In the genomic region with DNA sequence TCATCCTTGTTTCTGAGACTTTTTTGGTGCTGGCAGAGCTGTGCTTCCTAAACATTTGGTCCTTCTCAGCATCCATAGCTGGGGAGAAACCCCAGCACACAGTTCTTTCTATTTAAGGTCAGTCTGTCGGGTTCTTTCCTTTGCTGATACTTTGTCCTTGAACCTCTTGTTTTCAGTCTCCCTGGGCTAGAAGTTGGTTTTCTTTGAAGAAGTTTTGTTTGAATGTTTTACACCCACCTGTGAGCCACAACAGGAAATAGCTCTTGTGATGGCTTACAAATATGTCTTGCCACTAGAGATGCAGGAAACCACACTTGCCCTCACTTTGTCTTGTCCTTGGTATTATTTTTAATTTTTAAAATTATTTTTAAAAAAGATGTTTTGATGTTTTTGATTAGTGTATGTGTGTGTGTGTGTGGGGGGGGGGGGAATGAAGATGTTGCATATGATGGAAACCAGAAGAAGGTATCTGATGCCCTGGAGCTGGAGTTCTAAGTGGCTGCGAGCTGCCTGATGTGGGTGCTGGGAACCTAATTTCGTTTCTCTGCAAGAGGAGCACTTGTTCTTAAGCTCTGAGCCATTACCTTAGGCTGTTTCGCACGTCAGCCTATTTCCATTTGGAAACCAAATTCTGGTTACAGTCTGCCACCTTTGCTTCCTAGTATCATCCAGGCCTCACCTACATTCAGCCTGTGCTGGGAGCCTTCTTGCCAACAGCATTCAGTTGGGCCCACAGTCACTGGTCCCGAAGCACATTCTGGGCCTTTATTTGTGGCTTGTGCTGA, we compare ENCODE assay signal across 17 mouse cellular contexts. TPM values are rescaled to one million over a fixed set of nuclear protein-coding genes. Genes with fewer than 3 reads are reported as not detected.
DNase-seq lines count a peak whose midpoint lies in the region; ATAC-seq and TF ChIP-seq lines count a peak whose summit lies in the region.
"Had no signal": no experiment of that assay in that cellular context is flagged by ENCODE, and none has a peak within 500 bp of the region (broad histone marks: within the 10 kb centered on the region; RNA-seq: fewer than 3 reads in every experiment).

No protein-coding gene starts in this region.

- WGBS in heart, embryonic 16.5 days = 87% methylated on average over 6 of the region's 6 CpGs
- WGBS in bone marrow, adult 2 months = 77% methylated on average over 6 of the region's 6 CpGs
- WGBS in thymus, adult 2 months = 26% methylated on average over 6 of the region's 6 CpGs
- WGBS in forebrain, embryonic 10.5 days = 88% methylated on average over 6 of the region's 6 CpGs

- H3K27me3 ChIP-seq in heart, embryonic 16.5 days (ENCODE audit: control insufficient read depth, insufficient read depth, low read length) = no peaks in the 10 kb centered on the region
- H3K27me3 ChIP-seq in thymus, adult 2 months (ENCODE audit: control insufficient read depth, insufficient read depth, low read length) = no peaks in the 10 kb centered on the region
- H3K27me3 ChIP-seq in forebrain, embryonic 10.5 days (ENCODE audit: poor library complexity, severe bottlenecking) = no peaks in the 10 kb centered on the region
- H3K27me3 ChIP-seq: hindbrain, embryonic 13.5 days; limb, embryonic 12.5 days; liver, embryonic 15.5 days had no signal

- H3K4me2 ChIP-seq in heart, embryonic 16.5 days (ENCODE audit: low read depth, low read length) = no peak overlapping the region
- H3K4me2 ChIP-seq: hindbrain, embryonic 13.5 days; limb, embryonic 12.5 days; liver, embryonic 15.5 days had no signal

- TF ChIP-seq CTCF in bone marrow, adult 2 months (IDR thresholded peaks at IDR 0.05; ENCODE audit: control insufficient read depth, insufficient read depth, low read length) = no peak
- TF ChIP-seq CTCF in thymus, adult 2 months (IDR thresholded peaks at IDR 0.05; ENCODE audit: borderline replicate concordance, control insufficient read depth, extremely low read depth, insufficient read depth, low read length, poor library complexity) = no peak

- H3K4me3 ChIP-seq in heart, embryonic 16.5 days (ENCODE audit: low read length) = no peak overlapping the region
- no peak overlapping the region for H3K4me3 ChIP-seq in bone marrow, adult 2 months (replicated peaks; ENCODE audit: control insufficient read depth, low read depth, low read length)
- no peak overlapping the region for H3K4me3 ChIP-seq in thymus, adult 2 months (ENCODE audit: control insufficient read depth, insufficient read depth, low read length)
- H3K4me3 ChIP-seq in forebrain, embryonic 10.5 days = no peak overlapping the region
- H3K4me3 ChIP-seq: hindbrain, embryonic 13.5 days; limb, embryonic 12.5 days; liver, embryonic 15.5 days had no signal

- ATAC-seq in heart, embryonic 16.5 days (replicated peaks; ENCODE audit: extremely low read depth, insufficient read depth, low FRiP score) = no peak

- no peak for TF ChIP-seq POLR2A in bone marrow, adult 2 months (IDR thresholded peaks at IDR 0.05; ENCODE audit: borderline replicate concordance, control insufficient read depth, low read depth, low read length)
- TF ChIP-seq POLR2A in thymus, adult 2 months (IDR thresholded peaks at IDR 0.05; ENCODE audit: control insufficient read depth, extremely low read depth, insufficient read depth, low read length, poor library complexity) = no peak

- peaks cover 28% of the 10 kb centered on the region for H3K4me1 ChIP-seq in heart, embryonic 16.5 days (ENCODE audit: control insufficient read depth, insufficient read depth, low read length)
- peaks cover 5% of the 10 kb centered on the region for H3K4me1 ChIP-seq in bone marrow, adult 2 months (ENCODE audit: control insufficient read depth, insufficient read depth, low read length)
- H3K4me1 ChIP-seq in thymus, adult 2 months (replicated peaks; ENCODE audit: control insufficient read depth, insufficient read depth, low read length) = peaks cover 62% of the 10 kb centered on the region
- H3K4me1 ChIP-seq in forebrain, embryonic 10.5 days = peaks cover 41% of the 10 kb centered on the region

- H3K9me3 ChIP-seq in heart, embryonic 16.5 days (replicated peaks; ENCODE audit: control insufficient read depth, low read length) = no peaks in the 10 kb centered on the region
- no peaks in the 10 kb centered on the region for H3K9me3 ChIP-seq in forebrain, embryonic 10.5 days
- H3K9me3 ChIP-seq: hindbrain, embryonic 13.5 days; limb, embryonic 12.5 days; liver, embryonic 15.5 days had no signal

- H3K36me3 ChIP-seq in heart, embryonic 16.5 days (ENCODE audit: control insufficient read depth, insufficient read depth) = no peaks in the 10 kb centered on the region
- H3K36me3 ChIP-seq in thymus, adult 2 months (ENCODE audit: control insufficient read depth, insufficient read depth, low read length) = no peaks in the 10 kb centered on the region
- H3K36me3 ChIP-seq in forebrain, embryonic 10.5 days (replicated peaks) = no peaks in the 10 kb centered on the region
- H3K36me3 ChIP-seq: hindbrain, embryonic 13.5 days; limb, embryonic 12.5 days; liver, embryonic 15.5 days had no signal

- peak overlapping the region; percentile 16; the same call in 1 of the 2 replicates for H3K27ac ChIP-seq in heart, embryonic 16.5 days (ENCODE audit: low read length)
- peak overlapping the region; percentile 2; the same call in 1 of the 2 replicates for H3K27ac ChIP-seq in bone marrow, adult 2 months (ENCODE audit: control insufficient read depth, insufficient read depth, low read depth, low read length, poor library complexity)
- H3K27ac ChIP-seq in thymus, adult 2 months (ENCODE audit: control insufficient read depth, insufficient read depth, low read length) = peak overlapping the region; percentile 98
- no peak overlapping the region for H3K27ac ChIP-seq in forebrain, embryonic 10.5 days
- H3K27ac ChIP-seq: hindbrain, embryonic 13.5 days; limb, embryonic 12.5 days; liver, embryonic 15.5 days had no signal

- H3K9ac ChIP-seq in heart, embryonic 16.5 days (ENCODE audit: low read length) = no peak overlapping the region
- H3K9ac ChIP-seq: hindbrain, embryonic 13.5 days; limb, embryonic 12.5 days; liver, embryonic 15.5 days had no signal

- no peak for DNase-seq in heart, adult 8-10 months (ENCODE audit: low spot score)
- peak; percentile 79 for DNase-seq in CD4-positive, CD25-positive, alpha-beta regulatory T cell, adult 2 months (ENCODE audit: low read depth, low spot score)
- peak; percentile 52 for DNase-seq in thymus, adult 2 months
- no peak for DNase-seq in forebrain, embryonic 10.5 days (ENCODE audit: extremely low spot score, low spot score)
- no peak for DNase-seq in retina, embryonic 14.5 days (ENCODE audit: low spot score)
- DNase-seq in adrenal gland, postnatal 14 days = no peak
- DNase-seq: B cell, adult 2 months; cerebellum, adult 18-20 months; heart, postnatal 10 days; kidney, adult 2 months; kidney, postnatal 4 days had no signal

RNA-seq across cellular contexts. Expression of gene Gramd1a, which starts 2.0 kb away (rescaled TPM):
- polyA plus RNA-seq in heart, embryonic 16.5 days (2015; fragmentation: Nextera tagmentation; extraction: Ambion mirVana) = 53.1 and 58.0 TPM in 2 replicates
- 10 to 100 TPM; 26.6 to 42.2 (median 33.0) TPM for total RNA-seq in heart, adult 8-10 months (2022)
- 73.7 and 144 TPM in 2 replicates for polyA plus RNA-seq in bone marrow, adult 2 months (2011; ENCODE audit: insufficient read depth, insufficient read length, low replicate concordance, missing spikeins)
- polyA plus RNA-seq in thymus, adult 2 months (2012; rRNA removed) = 681 and 790 TPM in 2 replicates
- 74.5 and 79.7 TPM in 2 replicates for polyA plus RNA-seq in forebrain, embryonic 10.5 days (2016; fragmentation: Nextera tagmentation; extraction: Ambion mirVana)
- 45.9 and 72.5 TPM in 2 replicates for total RNA-seq in adrenal gland, postnatal 14 days (2021)

RNA-seq across cellular contexts. Expression of gene Scn1b, which starts 26.9 kb away (rescaled TPM):
- polyA plus RNA-seq in heart, embryonic 16.5 days (2015; fragmentation: Nextera tagmentation; extraction: Ambion mirVana) = 2.8 and 3.5 TPM in 2 replicates
- 10 to 100 TPM; 36.1 to 54.8 (median 38.3) TPM for total RNA-seq in heart, adult 8-10 months (2022)
- polyA plus RNA-seq in bone marrow, adult 2 months (2011; ENCODE audit: insufficient read depth, insufficient read length, low replicate concordance, missing spikeins) = 4.3 and 6.2 TPM in 2 replicates
- polyA plus RNA-seq in thymus, adult 2 months (2012; rRNA removed) = 18.7 and 21.2 TPM in 2 replicates
- polyA plus RNA-seq in forebrain, embryonic 10.5 days (2016; fragmentation: Nextera tagmentation; extraction: Ambion mirVana) = 0.25 and 0.55 TPM in 2 replicates
- 8.6 and 11.8 TPM in 2 replicates for total RNA-seq in adrenal gland, postnatal 14 days (2021)
- total RNA-seq: common myeloid progenitor, adult 5-6 weeks had no signal

RNA-seq across cellular contexts. Expression of gene Hpn, which starts 38.6 kb away (rescaled TPM):
- 2.6 and 3.1 TPM in 2 replicates for polyA plus RNA-seq in heart, embryonic 16.5 days (2015; fragmentation: Nextera tagmentation; extraction: Ambion mirVana)
- 1 to 10 TPM; 2.2 to 3.7 (median 2.6) TPM for total RNA-seq in heart, adult 8-10 months (2022)
- 38.2 and 59.6 TPM in 2 replicates for polyA plus RNA-seq in bone marrow, adult 2 months (2011; ENCODE audit: insufficient read depth, insufficient read length, low replicate concordance, missing spikeins)
- polyA plus RNA-seq in thymus, adult 2 months (2012; rRNA removed) = 7.0 and 8.2 TPM in 2 replicates
- 1.4 and 1.9 TPM in 2 replicates for polyA plus RNA-seq in forebrain, embryonic 10.5 days (2016; fragmentation: Nextera tagmentation; extraction: Ambion mirVana)
- total RNA-seq in adrenal gland, postnatal 14 days (2021) = 3.8 and 41.6 TPM in 2 replicates

Comparison
In these comparisons a context has a peak if more than half of its experiments do, and no peak if none do; other contexts are left out.
1. DNase-seq: peak in CD4-positive, CD25-positive, alpha-beta regulatory T cell, adult 2 months (single experiment) and thymus, adult 2 months (single experiment); none in heart, adult 8-10 months (single experiment), forebrain, embryonic 10.5 days (single experiment), retina, embryonic 14.5 days (single experiment) and adrenal gland, postnatal 14 days (single experiment).